Mouse (Mus musculus) spleen, adult 2 months (tissue): ENCODE results near the gene BC034090.

Experiments
- CTCF ChIP-seq: fragments of 200-500 bp; IDR thresholded peaks from 2 replicates; pipeline ENCODE4 v1.5.1; 2011; ENCODE audit warnings: mild to moderate bottlenecking, inconsistent platforms; ENCODE audit not compliant: insufficient read depth, insufficient read length, insufficient replicate concordance; ENCODE audit errors: extremely low read depth
- POLR2A ChIP-seq: fragments of 200-500 bp; IDR thresholded peaks from 2 replicates; pipeline ENCODE4 v1.6.1; 2011; ENCODE audit warnings: low read depth, low read length, inconsistent platforms

DNA sequence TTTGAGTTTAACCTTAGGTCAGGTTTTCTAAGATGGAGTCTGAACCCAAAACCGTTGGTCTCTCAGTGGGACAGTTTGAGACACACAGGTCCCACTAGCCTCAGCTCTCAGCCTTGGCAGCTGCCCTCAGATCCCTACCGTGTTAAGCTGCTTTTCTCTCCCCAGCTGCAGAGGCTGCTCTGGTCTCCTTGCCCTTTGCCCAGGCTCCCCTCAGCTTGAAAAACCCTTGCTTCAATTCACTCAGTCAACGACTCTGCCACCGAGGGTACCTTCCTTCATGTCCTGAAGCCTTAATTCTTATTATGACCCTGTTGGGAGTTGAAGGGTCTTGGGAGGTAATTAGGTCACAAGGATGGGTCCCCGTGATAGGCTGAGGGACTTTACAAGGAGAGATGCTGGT lies 5.7 kb upstream of the BC034090 start:
- no peak for TF ChIP-seq POLR2A
- no peak for TF ChIP-seq CTCF
